Mouse (Mus musculus) right cerebral cortex, postnatal 25 days (tissue): Measurements from ENCODE around the gene Mynn.

Experiments used
- DNase-seq: peaks from one replicate; pipeline ENCODE4 v3.0.0; 2022

Mynn gene

DNA sequence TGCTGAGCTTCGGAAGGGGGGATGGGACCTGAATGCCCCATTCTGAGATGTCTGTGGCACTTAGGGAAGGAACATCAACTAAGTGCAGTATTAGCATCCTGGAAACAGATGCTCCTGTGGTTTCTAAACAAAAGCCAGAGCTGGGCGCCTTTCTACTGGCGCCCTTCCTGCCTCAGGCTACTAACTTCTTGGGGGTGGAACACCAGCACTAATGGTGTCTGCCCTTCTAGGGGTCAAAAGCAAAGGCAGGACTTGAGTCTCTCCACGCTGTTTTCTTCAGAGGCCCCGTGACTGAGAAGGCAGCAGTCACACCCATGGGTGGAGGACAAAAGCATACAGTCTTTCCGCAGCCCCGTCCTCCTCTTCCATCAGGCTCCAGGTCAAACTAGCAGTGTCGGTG, 44.9 kb downstream of the Mynn start:
- DNase-seq: no peak

DNA sequence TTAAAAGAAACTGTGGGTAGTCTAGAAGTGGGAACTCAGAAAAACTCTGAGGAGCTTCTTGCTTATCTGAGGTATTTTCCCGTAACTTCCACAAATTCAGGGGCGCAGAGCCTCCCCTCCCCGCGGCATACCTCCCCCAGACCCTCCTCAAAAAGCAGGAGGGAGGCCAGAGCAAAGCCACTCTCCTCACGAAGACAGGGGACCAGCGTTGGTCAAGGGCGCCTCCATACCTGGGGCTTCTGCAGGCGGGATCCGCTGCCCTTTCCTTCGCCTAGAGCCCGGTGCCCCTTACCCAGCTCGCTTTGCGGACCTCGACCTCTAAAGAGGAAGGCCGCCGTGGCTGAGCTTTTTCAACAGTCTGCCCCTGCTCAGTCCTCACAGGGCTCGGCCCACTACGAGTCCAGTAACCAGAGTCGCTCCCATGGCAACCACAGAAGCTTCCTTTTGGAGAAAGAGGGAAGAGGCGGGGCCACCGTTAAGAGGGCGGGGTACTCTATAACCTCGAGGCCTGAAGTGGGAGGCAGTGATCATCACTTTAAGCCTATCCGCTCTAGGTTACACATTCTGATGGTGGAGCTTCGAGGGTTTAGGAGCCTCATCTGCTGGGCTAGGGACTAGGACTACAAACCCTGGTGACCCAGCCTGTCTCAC, 45.7 kb downstream of the Mynn start, which contains the start of gene Lrrc34:
TSS of gene Lrrc34 (minus strand) at position 430 of the 651 bp plus-strand sequence.
- peak; percentile 5 for DNase-seq

DNA sequence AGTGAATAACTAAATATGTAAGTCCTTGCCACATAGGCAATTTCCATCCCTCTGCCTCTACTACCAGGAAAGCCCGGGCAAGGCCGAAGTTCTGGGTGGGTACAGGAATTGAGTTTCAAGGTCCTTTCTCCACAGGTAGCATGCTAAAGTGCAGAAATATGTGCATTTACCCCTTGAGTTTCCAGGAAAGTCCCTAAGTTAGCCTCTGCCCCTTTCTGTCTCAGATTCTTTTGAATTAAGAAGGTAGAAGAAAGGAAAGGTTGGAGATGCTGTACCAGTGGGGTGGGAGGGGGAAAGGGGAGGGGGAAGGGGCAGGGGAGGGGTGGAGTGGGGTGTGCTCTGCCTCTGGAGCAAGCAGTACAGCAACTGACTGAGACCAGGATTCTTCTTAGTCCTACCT, 46.6 kb downstream of the Mynn start:
- no peak for DNase-seq

DNA sequence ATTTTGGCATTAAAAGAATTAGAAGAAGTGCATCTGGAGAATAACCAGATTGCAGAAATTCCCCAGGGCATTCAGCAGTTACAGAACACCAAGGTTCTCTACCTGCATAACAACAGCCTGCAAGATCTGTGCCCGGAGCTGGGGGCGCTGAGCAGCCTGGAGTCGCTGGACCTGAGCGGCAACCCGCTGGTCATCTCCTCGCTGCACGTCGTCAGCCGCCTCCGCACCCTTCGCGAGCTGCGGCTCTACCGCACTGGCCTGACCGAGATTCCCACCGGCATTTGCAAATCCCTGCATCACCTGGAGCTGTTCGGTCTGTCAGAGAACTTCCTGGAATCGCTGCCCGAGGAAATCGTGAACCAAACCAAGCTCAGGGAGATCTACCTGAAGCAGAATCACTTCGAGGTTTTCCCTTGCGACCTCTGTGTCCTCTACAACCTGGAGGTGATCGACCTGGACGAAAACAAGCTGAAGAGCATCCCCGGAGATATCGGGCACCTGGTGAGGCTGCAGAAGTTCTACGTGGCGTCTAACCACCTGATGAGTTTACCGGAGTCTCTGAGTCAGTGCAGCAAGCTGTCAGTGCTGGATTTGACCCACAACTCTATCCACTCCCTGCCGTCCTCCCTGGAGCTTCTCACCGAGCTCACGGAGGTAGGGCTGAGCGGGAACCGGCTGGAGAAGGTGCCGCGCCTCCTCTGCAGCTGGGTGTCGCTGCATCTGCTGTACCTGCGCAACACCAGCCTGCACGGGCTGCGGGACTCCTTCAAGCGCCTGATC, 48.4 kb downstream of the Mynn start:
- peak; percentile 10 for DNase-seq

DNA sequence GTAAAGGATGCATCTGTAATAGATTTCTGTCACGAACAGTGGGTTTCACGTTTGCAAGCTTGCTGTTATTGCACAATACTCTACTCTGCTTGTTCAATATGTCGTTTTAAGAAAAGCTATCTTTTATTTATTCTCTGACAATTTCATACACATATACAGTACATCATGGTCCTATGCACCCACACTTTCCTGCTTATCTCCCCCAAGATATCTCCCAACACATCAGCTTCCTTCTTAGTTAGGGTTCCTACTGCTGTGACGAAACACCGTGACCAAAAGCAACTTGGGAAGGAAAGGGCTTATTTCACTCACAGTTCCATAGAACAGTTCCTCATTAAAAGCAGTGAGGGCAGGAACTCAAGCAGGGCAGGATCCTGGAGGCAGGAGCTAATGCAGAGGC, 54.1 kb downstream of the Mynn start:
- no peak for DNase-seq

DNA sequence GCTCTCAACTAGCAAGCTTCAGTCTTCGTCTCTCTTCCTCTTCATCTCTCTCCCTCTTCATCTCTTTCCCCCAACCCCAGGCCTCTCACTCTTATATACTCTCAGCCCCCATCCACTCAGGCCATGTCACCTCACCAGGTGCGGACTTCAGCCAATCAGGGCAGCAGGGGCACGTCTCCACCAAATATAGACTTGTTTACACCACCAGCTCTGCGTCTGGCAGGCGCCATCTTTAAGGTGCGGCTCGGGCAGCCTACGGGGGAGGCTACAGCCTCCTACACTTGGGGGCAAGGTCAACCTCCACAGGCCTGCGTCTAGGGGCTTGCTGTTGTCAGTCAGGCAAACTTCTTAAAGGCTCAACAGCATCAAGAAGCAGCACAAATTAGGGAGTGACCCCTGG, 56.6 kb downstream of the Mynn start:
- DNase-seq: no peak
